Mouse (Mus musculus): ENCODE data around the gene Mpp6. TPM values are rescaled to one million over a fixed set of nuclear protein-coding genes. Genes with fewer than 3 reads are reported as not detected.

The Mpp6 gene
- 64.9 and 73.5 TPM in 2 replicates for polyA plus RNA-seq (2012; rRNA removed)

DNA sequence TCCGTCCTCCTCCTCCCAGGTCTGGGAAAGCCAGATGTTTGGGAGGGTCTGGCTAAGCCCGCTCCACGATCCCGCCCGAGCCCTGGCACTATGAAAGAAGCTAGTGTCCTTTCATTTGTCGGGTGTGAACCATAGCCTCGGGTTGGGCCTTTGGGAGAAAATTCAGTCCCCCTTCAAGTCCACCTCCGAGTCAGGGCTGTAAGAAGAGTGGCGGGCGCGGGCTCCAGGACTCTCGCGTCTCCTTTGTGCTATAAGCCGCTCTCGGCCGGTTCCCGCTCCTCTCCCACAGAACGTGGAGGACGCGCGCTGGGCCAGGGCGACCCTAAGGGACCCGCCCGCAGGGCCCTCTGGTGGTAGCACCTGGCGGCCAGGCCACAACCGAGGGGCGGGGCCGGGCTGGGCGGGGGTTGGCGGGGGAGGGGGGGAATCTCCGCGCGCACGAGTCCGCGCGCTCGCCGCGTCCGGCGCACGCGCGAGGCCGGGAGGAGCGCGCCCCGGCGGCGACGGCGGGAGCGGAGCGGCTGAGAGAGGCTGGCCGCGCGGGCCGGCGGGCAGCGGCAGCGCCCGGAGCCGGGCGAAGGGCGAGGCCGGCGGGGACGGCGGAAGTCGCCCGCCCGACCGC lies at the start of gene Mpp6:
Mpp6 (plus strand) TSS at position 485 of the 622 bp plus-strand sequence.
- peaks cover 5% of the 10 kb centered on the region for H3K4me1 ChIP-seq (ENCODE audit: control insufficient read depth, insufficient read depth, low read length)
- peak within 1 kb of the TSS; percentile 91 for H3K27ac ChIP-seq (ENCODE audit: control insufficient read depth, insufficient read depth, low read depth, low read length)
- peak within 1 kb of the TSS; percentile 96 for H3K4me3 ChIP-seq (ENCODE audit: control insufficient read depth, low read depth, low read length)
- TF ChIP-seq CTCF (IDR thresholded peaks at IDR 0.05; ENCODE audit: control insufficient read depth, insufficient read depth, insufficient replicate concordance, low read depth, low read length): peak; percentile 16; the same call in 1 of the 2 replicates
- peak; percentile 53 for TF ChIP-seq POLR2A (IDR thresholded peaks at IDR 0.05; ENCODE audit: control insufficient read depth, low read depth, low read length)
- H3K27me3 ChIP-seq (ENCODE audit: control insufficient read depth, insufficient read depth, low read length): no peaks in the 10 kb centered on the region
- no peaks in the 10 kb centered on the region for H3K36me3 ChIP-seq (ENCODE audit: control insufficient read depth, insufficient read depth, low read length)

DNA sequence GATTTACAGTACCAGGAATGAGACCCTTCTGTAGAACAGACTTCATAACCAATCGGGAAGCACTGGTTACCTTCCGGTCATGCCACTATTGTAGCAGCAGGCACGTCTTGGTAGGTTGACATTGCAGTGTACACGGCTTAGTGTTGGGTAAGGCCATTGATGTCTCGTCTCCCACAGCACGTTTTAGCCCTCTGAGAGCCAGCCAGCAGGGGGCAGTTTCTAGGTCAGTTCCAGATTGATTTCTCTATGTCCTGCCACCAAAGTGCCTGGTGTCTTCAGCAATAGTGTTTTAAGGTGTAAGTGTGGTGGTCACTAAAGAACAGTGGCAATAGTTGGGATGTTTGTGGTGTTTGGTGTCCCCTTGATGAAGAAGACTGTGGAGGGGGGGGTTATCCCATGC lies 43.9 kb upstream of the Mpp6 start:
- no peak overlapping the region for H3K27ac ChIP-seq (ENCODE audit: control insufficient read depth, insufficient read depth, low read depth, low read length)
- no peaks in the 10 kb centered on the region for H3K27me3 ChIP-seq (ENCODE audit: control insufficient read depth, insufficient read depth, low read length)
- TF ChIP-seq CTCF (IDR thresholded peaks at IDR 0.05; ENCODE audit: control insufficient read depth, insufficient read depth, insufficient replicate concordance, low read depth, low read length) (no peak), POLR2A (IDR thresholded peaks at IDR 0.05; ENCODE audit: control insufficient read depth, low read depth, low read length) (no peak)
- H3K4me3 ChIP-seq (ENCODE audit: control insufficient read depth, low read depth, low read length): no peak overlapping the region
- H3K4me1 ChIP-seq (ENCODE audit: control insufficient read depth, insufficient read depth, low read length): no peaks in the 10 kb centered on the region
- no peaks in the 10 kb centered on the region for H3K36me3 ChIP-seq (ENCODE audit: control insufficient read depth, insufficient read depth, low read length)

DNA sequence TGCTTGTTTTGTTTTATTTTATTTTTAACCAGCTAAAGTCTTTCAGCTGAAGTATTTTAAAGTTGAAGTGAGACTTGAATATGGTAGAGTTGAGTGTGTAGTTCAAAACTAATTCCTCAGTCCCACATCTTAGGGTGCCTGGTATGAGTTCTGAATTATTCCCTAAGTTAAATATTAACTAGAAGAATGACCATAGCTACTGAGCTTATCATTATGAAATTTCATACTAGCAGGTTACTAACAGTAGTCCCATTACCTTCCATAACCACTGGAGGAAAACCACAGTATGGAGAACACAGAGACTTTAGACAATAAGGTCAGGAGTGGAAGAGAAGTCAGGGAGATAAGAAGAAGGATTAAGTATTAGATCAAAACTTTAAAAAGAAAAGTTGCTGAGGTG lies 41.6 kb upstream of the Mpp6 start:
- Histone ChIP-seq H3K27me3 (ENCODE audit: control insufficient read depth, insufficient read depth, low read length) (no peaks in the 10 kb centered on the region), H3K27ac (ENCODE audit: control insufficient read depth, insufficient read depth, low read depth, low read length) (no peak overlapping the region), H3K4me1 (ENCODE audit: control insufficient read depth, insufficient read depth, low read length) (no peaks in the 10 kb centered on the region), H3K4me3 (ENCODE audit: control insufficient read depth, low read depth, low read length) (no peak overlapping the region), H3K36me3 (ENCODE audit: control insufficient read depth, insufficient read depth, low read length) (no peaks in the 10 kb centered on the region)
- TF ChIP-seq POLR2A (IDR thresholded peaks at IDR 0.05; ENCODE audit: control insufficient read depth, low read depth, low read length) (no peak), CTCF (IDR thresholded peaks at IDR 0.05; ENCODE audit: control insufficient read depth, insufficient read depth, insufficient replicate concordance, low read depth, low read length) (no peak)

DNA sequence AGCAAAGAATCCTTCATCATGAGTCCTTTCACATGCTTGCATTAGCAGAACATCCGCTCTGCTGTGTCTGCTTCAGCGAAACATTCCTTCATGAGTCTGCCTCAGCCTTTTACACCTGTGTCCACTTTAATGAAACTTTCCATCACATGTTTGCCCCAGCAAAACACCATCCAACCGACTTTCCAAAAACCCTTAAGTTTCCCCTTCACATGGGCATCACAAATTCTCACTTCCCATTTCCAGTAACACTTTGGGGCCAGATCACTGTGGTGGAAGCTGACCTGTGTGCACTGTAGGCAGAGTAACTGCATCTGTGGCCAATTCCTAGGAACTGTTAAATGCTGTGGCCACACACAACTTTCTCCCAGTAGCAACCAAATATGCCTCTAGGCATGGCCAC lies 34.8 kb upstream of the Mpp6 start:
- H3K4me3 ChIP-seq (ENCODE audit: control insufficient read depth, low read depth, low read length): no peak overlapping the region
- TF ChIP-seq CTCF (IDR thresholded peaks at IDR 0.05; ENCODE audit: control insufficient read depth, insufficient read depth, insufficient replicate concordance, low read depth, low read length): no peak
- TF ChIP-seq POLR2A (IDR thresholded peaks at IDR 0.05; ENCODE audit: control insufficient read depth, low read depth, low read length): no peak
- no peaks in the 10 kb centered on the region for H3K27me3 ChIP-seq (ENCODE audit: control insufficient read depth, insufficient read depth, low read length)
- H3K36me3 ChIP-seq (ENCODE audit: control insufficient read depth, insufficient read depth, low read length): no peaks in the 10 kb centered on the region
- no peaks in the 10 kb centered on the region for H3K4me1 ChIP-seq (ENCODE audit: control insufficient read depth, insufficient read depth, low read length)
- H3K27ac ChIP-seq (ENCODE audit: control insufficient read depth, insufficient read depth, low read depth, low read length): no peak overlapping the region

DNA sequence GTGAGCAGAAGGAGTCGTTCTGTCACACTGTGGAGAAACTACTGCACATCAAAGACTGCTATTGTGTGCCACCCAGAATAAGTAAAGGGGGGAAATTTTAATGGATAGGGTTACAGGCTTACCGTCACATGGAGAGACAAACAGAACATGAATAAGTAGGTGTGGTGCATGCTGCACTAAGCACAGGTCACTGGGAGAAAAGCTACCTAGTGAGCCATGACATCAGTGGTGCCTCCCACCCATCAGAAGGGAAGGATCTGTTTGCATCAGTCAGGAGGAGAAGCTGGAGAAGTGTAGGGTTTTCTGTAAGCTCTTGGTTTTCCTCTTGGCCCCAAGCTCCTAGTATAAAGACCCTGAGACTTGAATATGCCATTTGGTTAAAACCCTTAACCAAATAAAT lies 33.6 kb upstream of the Mpp6 start:
- Histone ChIP-seq H3K27ac (ENCODE audit: control insufficient read depth, insufficient read depth, low read depth, low read length) (no peak overlapping the region), H3K36me3 (ENCODE audit: control insufficient read depth, insufficient read depth, low read length) (no peaks in the 10 kb centered on the region), H3K4me3 (ENCODE audit: control insufficient read depth, low read depth, low read length) (no peak overlapping the region), H3K4me1 (ENCODE audit: control insufficient read depth, insufficient read depth, low read length) (no peaks in the 10 kb centered on the region), H3K27me3 (ENCODE audit: control insufficient read depth, insufficient read depth, low read length) (no peaks in the 10 kb centered on the region)
- TF ChIP-seq CTCF (IDR thresholded peaks at IDR 0.05; ENCODE audit: control insufficient read depth, insufficient read depth, insufficient replicate concordance, low read depth, low read length) (no peak), POLR2A (IDR thresholded peaks at IDR 0.05; ENCODE audit: control insufficient read depth, low read depth, low read length) (no peak)

DNA sequence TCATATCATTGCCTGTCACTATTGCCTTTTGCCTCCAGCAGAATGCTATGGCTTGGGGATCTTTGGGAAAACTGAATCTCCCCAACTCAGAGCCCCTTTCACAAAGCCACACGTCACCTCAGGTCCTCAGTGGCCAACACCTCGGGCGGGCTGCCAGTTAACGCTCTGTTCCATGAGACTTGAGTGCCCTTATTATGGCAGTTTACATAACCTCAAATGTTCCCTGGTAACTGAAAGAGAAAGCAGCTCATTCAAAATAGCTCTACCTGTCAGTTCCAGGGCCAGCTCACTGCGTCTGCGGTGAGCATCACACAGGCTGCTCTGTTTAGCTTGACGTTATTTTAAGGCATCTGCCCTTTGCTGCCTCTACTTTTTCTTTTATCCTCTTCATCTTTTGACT lies 29.6 kb upstream of the Mpp6 start:
- H3K4me3 ChIP-seq (ENCODE audit: control insufficient read depth, low read depth, low read length): no peak overlapping the region
- H3K36me3 ChIP-seq (ENCODE audit: control insufficient read depth, insufficient read depth, low read length): no peaks in the 10 kb centered on the region
- H3K27me3 ChIP-seq (ENCODE audit: control insufficient read depth, insufficient read depth, low read length): no peaks in the 10 kb centered on the region
- no peak overlapping the region for H3K27ac ChIP-seq (ENCODE audit: control insufficient read depth, insufficient read depth, low read depth, low read length)
- no peak for TF ChIP-seq CTCF (IDR thresholded peaks at IDR 0.05; ENCODE audit: control insufficient read depth, insufficient read depth, insufficient replicate concordance, low read depth, low read length)
- TF ChIP-seq POLR2A (IDR thresholded peaks at IDR 0.05; ENCODE audit: control insufficient read depth, low read depth, low read length): no peak
- no peaks in the 10 kb centered on the region for H3K4me1 ChIP-seq (ENCODE audit: control insufficient read depth, insufficient read depth, low read length)

DNA sequence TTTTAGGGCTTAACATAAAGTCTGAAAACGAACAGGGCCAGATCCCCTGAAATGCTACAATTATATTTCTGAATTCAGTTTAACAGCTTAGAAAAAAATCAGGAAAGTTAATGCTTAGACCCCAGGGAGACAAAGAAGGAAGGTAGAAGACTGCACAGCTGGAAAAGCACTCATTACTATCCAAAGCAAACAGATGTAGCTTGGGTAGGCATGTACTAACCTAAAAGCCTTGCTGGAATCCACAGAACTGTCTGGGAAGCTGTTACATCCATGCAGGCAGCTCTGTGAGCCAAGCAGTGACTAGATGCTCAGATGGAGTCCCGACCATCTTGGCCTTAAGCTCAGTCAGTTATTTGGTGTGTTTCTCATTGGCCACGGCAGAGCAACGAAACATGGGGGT lies 24.8 kb upstream of the Mpp6 start:
- Histone ChIP-seq H3K4me3 (ENCODE audit: control insufficient read depth, low read depth, low read length) (no peak overlapping the region), H3K27me3 (ENCODE audit: control insufficient read depth, insufficient read depth, low read length) (no peaks in the 10 kb centered on the region), H3K27ac (ENCODE audit: control insufficient read depth, insufficient read depth, low read depth, low read length) (no peak overlapping the region), H3K36me3 (ENCODE audit: control insufficient read depth, insufficient read depth, low read length) (no peaks in the 10 kb centered on the region), H3K4me1 (ENCODE audit: control insufficient read depth, insufficient read depth, low read length) (no peaks in the 10 kb centered on the region; the same call in 1 of the 2 replicates)
- TF ChIP-seq POLR2A (IDR thresholded peaks at IDR 0.05; ENCODE audit: control insufficient read depth, low read depth, low read length) (no peak), CTCF (IDR thresholded peaks at IDR 0.05; ENCODE audit: control insufficient read depth, insufficient read depth, insufficient replicate concordance, low read depth, low read length) (no peak)
